ENCODE assay signal across 8 mouse cellular contexts in genomic region chr1:21961251-21962082, GRCm38 (mm10). TPM values are rescaled to one million over a fixed set of nuclear protein-coding genes. Genes with fewer than 3 reads are reported as not detected.
DNase-seq lines count a peak whose midpoint lies in the region; ATAC-seq and TF ChIP-seq lines count a peak whose summit lies in the region.

TSS of gene Kcnq5 (minus strand) at chr1:21961942.

- H3K4me1 ChIP-seq in ES-E14 (ENCODE audit: control insufficient read depth in 2 of 2, insufficient read depth in 2 of 2, low read length in 2 of 2, poor library complexity in 1 of 2) = no peaks in the 10 kb centered on the region; a peak in 1 of 4 replicates
- peaks cover 16% of the 10 kb centered on the region for H3K4me1 ChIP-seq in hindbrain, embryonic 15.5 days (replicated peaks)
- no peaks in the 10 kb centered on the region for H3K4me1 ChIP-seq in small intestine, adult 2 months (ENCODE audit: control insufficient read depth, insufficient read depth, insufficient read length, low read length)

- H3K9me3 ChIP-seq in ES-E14 (ENCODE audit: control insufficient read depth, insufficient read depth, low read depth, low read length) = no peaks in the 10 kb centered on the region
- no peaks in the 10 kb centered on the region for H3K9me3 ChIP-seq in hindbrain, embryonic 15.5 days

- peak; percentile 85 for ATAC-seq in hindbrain, embryonic 15.5 days (ENCODE audit: low FRiP score, low read depth)
- ATAC-seq in megakaryocyte-erythroid progenitor cell, adult 5-6 weeks (replicated peaks; ENCODE audit: low FRiP score, low TSS enrichment, poor library complexity, severe bottlenecking) = peak; percentile 64

- in situ Hi-C loops in ES-E14 (cut with MboI; ENCODE audit: low sequenced_read_pairs in 2 of 2, unreplicated experiment in 2 of 2) = no loop called here

- intact Hi-C loops in left cerebral cortex, postnatal 25 days (cut with DNase I) = loop anchor here (1.0 to 5.0 kb wide), 7 partner anchors 251 to 550 kb away; no protein-coding TSS in a partner anchor

- DNase-seq in ES-E14 (ENCODE audit: low read depth, low spot score) (peak; percentile 25), adipocyte (ENCODE audit: low spot score) (no peak)
- DNase-seq in cerebellum, postnatal 14 days = peak; percentile 67
- DNase-seq in frontal cortex, postnatal 25 days (ENCODE audit: low spot score in 2 of 2) = peak; percentile 50 to 51
- DNase-seq in left cerebral cortex, postnatal 25 days (ENCODE audit: low spot score in 2 of 2) = peak; percentile 73 to 77

- H3K4me2 ChIP-seq in hindbrain, embryonic 15.5 days = peak within 1 kb of the TSS; percentile 89

- no peak within 1 kb of the TSS for H3K27ac ChIP-seq in ES-E14 (ENCODE audit: insufficient read depth, low read depth, low read length, poor library complexity, severe bottlenecking)
- H3K27ac ChIP-seq in hindbrain, embryonic 15.5 days (replicated peaks) = peak within 1 kb of the TSS; percentile 61
- H3K27ac ChIP-seq in small intestine, adult 2 months (ENCODE audit: insufficient read depth, low read depth, low read length) = 0 out of 2 replicates have a peak within 1 kb of the TSS, but pooled peaks have one; percentile 9

- peaks cover 6% of the 10 kb centered on the region for H3K27me3 ChIP-seq in hindbrain, embryonic 15.5 days
- H3K27me3 ChIP-seq in small intestine, adult 2 months (ENCODE audit: control insufficient read depth, insufficient read depth, low read length) = peaks cover 20% of the 10 kb centered on the region

- no peak for TF ChIP-seq CTCF in small intestine, adult 2 months (IDR thresholded peaks at IDR 0.05; ENCODE audit: extremely low read depth, insufficient read length, insufficient replicate concordance, low read depth, low read length)

- no peaks in the 10 kb centered on the region for H3K36me3 ChIP-seq in ES-E14 (ENCODE audit: control insufficient read depth, insufficient read depth, low read length, poor library complexity, severe bottlenecking)
- no peaks in the 10 kb centered on the region for H3K36me3 ChIP-seq in hindbrain, embryonic 15.5 days
- no peaks in the 10 kb centered on the region for H3K36me3 ChIP-seq in small intestine, adult 2 months (ENCODE audit: control insufficient read depth, insufficient read depth, low read length)

- peak within 1 kb of the TSS; percentile 49 for H3K9ac ChIP-seq in ES-E14 (ENCODE audit: insufficient read depth, low read depth, low read length, poor library complexity, severe bottlenecking)
- peak within 1 kb of the TSS; percentile 59 for H3K9ac ChIP-seq in hindbrain, embryonic 15.5 days

- under 1% methylated on average over 57 of the region's 89 CpGs for WGBS in hindbrain, embryonic 15.5 days
- 2% methylated on average over 86 of the region's 89 CpGs for WGBS in small intestine, adult 2 months

- H3K4me3 ChIP-seq in ES-E14 (ENCODE audit: insufficient read depth in 1 of 2, low read depth in 1 of 2, low read length in 2 of 2, poor library complexity in 1 of 2, severe bottlenecking in 1 of 2) = peak within 1 kb of the TSS; percentile 67 to 70
- peak within 1 kb of the TSS; percentile 70 for H3K4me3 ChIP-seq in hindbrain, embryonic 15.5 days
- H3K4me3 ChIP-seq in small intestine, adult 2 months (ENCODE audit: low read depth, low read length) = peak within 1 kb of the TSS; percentile 67

- TF ChIP-seq POLR2A in small intestine, adult 2 months (IDR thresholded peaks at IDR 0.05; ENCODE audit: low read depth, low read length) = no peak

TF ChIP-seq in ES-E14, 5 proteins besides CTCF, POLR2A, EP300 and RAD21:
- TF ChIP-seq HCFC1 (IDR thresholded peaks at IDR 0.05; ENCODE audit: borderline replicate concordance, insufficient read depth, low read length) (no peak), ZNF384 (IDR thresholded peaks at IDR 0.05; ENCODE audit: low read depth, low read length) (no peak), ZC3H11A (IDR thresholded peaks at IDR 0.05; ENCODE audit: borderline replicate concordance, low read depth, low read length) (no peak), MAFK (IDR thresholded peaks at IDR 0.05; ENCODE audit: insufficient read depth, low read depth, low read length) (no peak), CHD2 (IDR thresholded peaks at IDR 0.05; ENCODE audit: low read depth, low read length) (no peak)

RNA-seq across cellular contexts. Expression of gene Kcnq5, which starts in this region (rescaled TPM):
- 0.45 and 0.63 TPM in 2 replicates for total RNA-seq in ES-E14 (2012; rRNA removed)
- polyA plus RNA-seq in hindbrain, embryonic 15.5 days (2015; fragmentation: Nextera tagmentation; extraction: Ambion mirVana) = 1.8 and 2.1 TPM in 2 replicates
- 10 to 100 TPM; 75.8 to 84.5 TPM for total RNA-seq in left cerebral cortex, postnatal 25 days (2021)
- total RNA-seq in megakaryocyte-erythroid progenitor cell, adult 5-6 weeks (2014; fragmentation: Nextera tagmentation) = 0.77 and 2.6 TPM in 2 replicates
- total RNA-seq in megakaryocyte-erythroid progenitor cell, adult 5-6 weeks (2017) = 1.8 and 2.2 TPM in 2 replicates
- 0.22 and 0.23 TPM in 2 replicates for polyA plus RNA-seq in small intestine, adult 2 months (2012; rRNA removed)

Comparison
In these comparisons a context has a peak if more than half of its experiments do, and no peak if none do; other contexts are left out.
1. RNA of gene Kcnq5 (total RNA-seq): 75.8 to 84.5 TPM in left cerebral cortex, postnatal 25 days; 0.77 to 2.6 TPM in megakaryocyte-erythroid progenitor cell, adult 5-6 weeks and 0.45 to 0.63 TPM in ES-E14; every median in the first group is over 10 times any median in the second.
2. Peak in DNase-seq, H3K4me3 ChIP-seq and H3K9ac ChIP-seq in ES-E14; RNA of the gene not detected or under 1 TPM.
3. Peak in every context shown above with its lines, with median percentiles within 50 percentile points of each other: H3K4me3 ChIP-seq.